Mouse (Mus musculus): Measurements from ENCODE around the gene Dclre1a.
"Not testable (repeated sequence)": the region's sequence is repeated elsewhere in the genome, so short reads cannot be mapped to it uniquely, and the experiment has no call there.

Dclre1a gene

DNA sequence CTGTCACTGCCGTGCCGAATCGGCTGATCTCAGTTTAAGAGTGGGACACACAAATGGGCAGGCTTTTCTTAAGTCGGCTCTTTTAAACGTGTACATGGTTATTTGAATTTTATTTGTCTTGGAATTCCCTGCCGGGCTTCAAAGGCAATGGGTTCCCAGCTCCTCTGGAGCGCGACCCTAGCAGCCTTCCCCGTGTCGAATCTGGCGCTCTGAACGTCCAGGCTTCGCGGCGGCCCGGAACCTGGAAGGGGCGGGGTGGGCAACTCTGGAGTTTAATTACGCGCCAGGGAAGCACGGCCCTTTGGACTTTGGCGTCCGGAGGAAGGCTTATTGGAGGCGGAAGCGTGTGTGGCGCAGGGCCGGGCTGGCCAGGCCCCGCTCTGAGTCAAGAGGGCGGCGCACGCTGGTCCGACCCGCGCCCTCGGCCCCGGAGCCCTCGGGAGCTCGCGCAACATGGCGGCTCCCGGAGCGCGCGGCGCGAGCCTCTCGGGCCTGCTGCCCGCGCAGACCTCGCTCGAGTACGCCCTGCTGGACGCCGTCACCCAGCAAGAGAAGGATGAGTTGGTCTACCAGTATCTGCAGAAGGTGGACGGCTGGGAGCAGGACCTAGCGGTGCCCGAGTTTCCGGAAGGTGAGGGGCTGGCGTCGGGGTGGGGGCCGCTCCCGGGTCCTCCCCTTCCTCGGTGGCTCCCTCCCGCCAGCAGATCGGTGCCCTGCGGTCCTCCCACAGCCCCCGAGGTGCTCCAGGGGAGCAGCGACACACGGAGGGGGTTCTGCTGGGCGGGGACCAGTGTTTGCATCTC is 409 bp upstream of the Dclre1a start, which contains the start of gene Nhlrc2:
Nhlrc2 (plus strand) TSS at position 32 of the 803 bp plus-strand sequence.
- peak; percentile 92 for DNase-seq (ENCODE audit: low spot score)

DNA sequence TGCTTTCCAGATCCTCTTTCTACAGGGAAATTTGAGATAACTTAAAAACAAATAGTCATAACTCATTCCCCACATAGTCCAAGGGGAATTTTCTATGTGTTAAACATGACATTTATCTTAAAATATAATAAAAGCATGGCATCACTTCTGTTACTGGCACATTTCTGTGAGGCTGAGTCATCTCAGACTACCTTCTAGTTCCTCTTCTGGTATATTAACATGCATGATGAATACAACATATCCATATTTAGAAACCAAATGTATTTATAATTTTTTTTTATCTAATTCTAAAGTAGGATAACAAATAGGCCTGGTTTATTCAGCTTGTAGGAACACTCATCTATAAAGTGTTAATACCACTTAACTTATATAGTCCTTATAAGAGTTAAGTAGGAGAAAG is 2.0 kb downstream of the Dclre1a start:
- no peak for DNase-seq (ENCODE audit: low spot score)

DNA sequence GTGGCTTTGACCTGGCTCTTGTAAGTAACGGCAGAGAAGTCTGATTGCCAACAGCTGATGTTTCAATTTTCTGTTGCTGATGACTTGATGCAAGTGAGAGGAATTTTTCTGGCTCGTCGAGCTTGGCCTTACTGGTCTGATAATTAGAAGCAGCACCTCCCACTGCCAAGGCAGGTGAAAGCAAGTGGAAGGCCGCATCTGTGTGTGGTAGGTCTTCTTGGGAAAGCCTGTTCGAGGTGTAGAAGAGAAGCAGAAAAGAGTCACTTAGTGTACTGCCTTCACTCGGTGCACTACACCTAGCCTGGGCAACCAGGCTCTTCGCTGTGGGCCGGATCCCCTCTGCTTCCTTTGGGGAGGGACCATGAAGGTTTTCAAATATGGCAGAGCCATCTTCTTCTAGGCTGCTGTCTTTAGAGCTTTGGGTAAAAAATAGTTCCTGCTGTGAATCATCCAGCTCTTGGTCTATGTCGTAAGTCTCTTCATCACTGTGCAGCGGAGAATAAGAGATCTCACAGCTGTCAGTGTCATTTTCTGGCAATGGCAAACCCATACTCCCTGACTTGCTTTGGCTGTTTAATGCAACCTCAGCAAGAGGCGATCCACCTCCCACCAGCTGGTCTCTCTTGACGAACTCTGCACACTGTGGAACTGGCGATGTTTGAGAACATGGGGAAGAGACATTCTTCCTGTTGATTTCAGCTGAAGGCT is 3.2 kb downstream of the Dclre1a start:
- no peak for DNase-seq (ENCODE audit: low spot score)

DNA sequence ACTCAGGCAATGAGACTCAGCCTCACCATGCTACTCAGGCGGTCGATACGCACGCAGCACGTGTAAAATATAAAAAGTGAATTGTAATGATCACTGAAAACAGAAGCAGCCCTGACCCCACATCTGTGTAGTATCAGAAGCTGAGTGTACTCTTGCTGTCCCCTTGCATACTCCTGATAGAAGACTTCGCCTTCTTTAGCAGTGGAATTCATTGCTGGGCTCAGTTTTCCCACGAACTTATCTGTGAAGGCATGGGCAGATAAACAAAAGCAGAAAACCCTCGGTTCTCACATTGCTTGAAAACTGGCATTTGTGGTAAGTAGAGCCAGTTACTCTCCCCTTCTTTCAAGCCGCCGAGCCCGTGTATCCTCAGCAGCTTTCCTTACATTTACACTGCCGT is 4.7 kb downstream of the Dclre1a start:
- no peak for DNase-seq (ENCODE audit: low spot score)

DNA sequence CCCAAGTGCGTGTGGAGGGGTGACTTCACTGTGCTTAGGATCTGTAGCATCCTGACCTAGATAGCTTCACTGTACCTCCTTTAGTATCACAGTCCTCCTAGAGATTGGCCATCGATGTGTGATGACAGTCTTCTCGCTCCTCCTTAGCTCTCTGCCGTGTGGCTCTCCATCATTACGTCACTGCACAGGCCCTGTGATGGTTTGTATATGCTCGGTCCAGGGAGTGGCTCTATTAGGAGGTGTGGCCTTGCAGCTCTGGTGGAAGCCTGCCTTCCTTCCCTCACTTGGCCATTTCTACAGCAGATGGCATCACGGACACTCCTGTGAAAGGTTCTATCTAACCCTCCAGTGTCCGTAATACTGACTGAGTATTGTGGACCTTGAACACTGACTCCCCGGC is 12.3 kb downstream of the Dclre1a start:
- no peak for DNase-seq (ENCODE audit: low spot score)

DNA sequence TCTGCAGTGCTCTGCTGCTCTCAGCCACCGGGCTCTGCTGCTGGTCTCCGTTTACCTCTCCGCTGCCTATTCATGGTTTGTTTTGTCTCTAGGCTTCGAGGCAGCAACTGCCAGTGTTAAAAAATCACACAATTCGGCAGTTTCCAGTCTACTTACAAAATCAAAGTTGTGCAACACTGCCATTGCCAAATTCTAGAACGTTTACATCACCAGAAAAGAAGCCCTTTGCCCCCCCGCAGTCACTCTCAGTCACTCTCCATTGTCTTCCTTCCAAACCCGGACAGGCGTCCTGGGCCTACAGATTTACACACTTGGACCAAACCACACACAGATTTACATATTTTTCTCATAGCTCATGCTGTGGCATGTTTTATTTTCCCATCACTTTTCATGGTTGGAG is 13.0 kb downstream of the Dclre1a start:
- DNase-seq (ENCODE audit: low spot score), result no peak

DNA sequence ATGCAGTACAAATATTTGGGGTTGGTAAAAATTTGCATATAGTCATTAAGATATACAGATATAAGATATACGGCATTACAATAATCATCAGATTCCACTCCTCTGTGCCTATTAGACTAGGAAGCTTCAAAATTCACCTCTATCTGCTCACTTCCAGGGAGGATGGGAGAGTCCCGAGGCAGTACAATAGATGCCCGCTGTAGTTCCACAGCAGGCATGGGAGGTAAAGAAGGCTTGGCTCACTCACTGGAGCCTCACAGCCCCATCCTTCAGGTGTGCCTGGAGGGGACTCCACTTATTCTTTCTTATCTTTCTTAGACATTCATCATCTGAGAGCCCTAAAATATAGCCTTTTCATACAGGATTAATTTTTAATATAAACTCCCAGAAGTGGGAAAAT is 13.7 kb downstream of the Dclre1a start:
- DNase-seq (ENCODE audit: low spot score), result no peak

DNA sequence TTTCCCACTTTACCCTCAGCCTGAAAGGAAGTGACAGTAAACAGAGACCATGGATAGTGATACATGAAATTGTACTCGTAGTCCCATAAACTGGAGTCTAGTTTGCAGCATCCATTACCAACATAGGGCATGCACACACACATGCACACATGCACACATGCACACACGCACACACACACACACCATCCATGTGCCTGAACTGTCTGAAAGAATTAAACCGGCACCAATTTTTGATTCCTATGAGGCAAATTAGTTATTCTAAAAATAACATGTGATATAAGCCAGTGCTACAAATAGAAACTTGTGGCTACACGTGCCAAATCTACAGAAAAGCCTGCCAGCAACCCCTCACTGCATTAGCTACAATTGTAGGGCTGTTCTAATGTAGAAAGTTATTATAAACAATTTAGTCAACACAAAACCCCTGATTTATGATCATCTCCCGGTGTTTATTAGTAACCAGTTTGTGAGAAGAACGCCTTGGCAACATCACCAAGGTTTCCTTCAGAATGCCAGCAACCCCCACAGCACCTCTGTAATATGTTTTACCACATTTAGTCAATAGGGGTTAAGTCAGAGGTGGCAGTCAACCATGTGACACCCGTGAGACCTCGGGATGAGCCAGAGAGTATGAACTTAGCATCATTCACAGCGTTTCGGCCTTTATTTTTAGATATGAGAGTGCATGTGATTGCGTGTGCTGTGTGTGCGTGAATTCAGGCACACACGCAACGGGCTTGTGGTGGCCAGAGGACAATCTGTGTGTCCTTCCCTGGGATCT is 14.5 kb downstream of the Dclre1a start:
- no peak for DNase-seq (ENCODE audit: low spot score)

DNA sequence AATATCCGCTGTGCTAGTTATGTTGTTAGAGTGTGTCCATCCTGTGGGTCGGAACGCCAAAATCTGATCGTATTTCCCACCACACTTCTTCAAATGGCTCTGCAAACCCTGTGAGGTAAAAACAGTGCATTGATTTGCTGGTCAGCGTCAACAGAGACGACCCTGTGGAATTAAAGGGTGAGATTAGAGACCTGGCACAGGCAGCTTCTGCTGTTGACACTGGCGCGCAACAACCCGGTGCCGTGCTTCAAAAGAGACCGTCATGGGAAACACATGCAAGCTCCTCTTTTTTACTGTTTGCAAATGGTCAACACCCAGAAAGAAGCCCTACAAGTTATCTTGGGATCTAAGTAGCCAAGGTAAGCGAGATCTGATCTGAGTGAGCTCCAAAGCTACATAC is 16.8 kb downstream of the Dclre1a start:
- no peak for DNase-seq (ENCODE audit: low spot score)

DNA sequence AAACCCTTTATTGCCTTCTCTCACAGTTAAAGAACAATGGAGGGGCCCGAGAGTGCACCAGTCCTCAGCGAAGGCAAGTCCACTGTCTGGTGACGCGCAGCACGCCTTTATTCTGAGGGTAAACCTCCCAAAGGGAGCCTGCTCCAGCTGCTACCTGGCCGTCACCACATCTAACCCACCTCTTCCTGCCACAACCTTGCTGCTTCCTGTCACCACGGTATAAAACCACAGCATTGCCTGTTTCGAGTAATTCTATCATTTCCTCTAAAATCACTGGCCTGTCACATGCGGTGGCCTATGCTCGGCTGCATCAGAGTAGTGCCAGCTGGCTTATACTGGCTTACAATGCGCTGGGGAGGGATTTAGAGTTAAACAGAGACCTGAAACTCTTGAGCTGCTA is 17.5 kb downstream of the Dclre1a start:
- DNase-seq (ENCODE audit: low spot score), result not testable (repeated sequence)

DNA sequence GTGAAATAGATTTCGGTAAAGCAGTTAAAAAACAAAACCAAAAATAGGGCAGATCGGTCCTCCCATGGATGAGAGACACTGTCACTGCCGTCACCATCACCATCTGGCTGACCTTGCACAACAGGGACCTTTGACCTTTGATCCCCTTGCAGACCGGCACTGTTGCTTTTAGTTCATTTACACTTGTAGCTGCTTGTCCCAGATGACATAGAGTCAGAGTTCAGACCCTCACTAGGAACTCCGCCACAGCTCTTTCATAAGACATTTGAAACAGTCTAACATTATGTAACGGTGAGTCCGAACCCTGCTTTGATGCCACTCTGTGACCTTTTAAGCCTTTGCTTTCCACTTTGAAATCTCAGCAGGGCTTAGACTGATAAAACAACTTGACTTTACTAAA is 28.6 kb downstream of the Dclre1a start:
- DNase-seq (ENCODE audit: low spot score), result not testable (repeated sequence)

DNA sequence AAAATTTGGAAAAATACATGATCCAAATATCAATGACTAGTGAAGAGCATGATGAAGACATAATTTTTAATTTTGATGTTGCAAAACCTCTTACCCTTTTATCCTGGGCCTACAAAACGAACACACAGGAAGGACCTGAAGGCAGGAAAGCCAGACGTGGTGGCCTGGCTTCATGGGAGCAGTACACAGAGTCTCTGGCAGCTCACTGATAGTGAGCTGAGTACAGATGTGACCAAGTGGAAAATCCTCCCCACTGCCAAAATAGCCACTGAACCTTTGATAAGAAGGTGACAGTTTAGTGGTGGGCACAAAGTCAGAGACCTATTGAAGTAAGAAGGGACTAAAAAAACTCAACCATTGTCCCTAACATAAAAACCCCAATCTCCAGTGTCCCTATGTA is 34.5 kb downstream of the Dclre1a start:
- not testable (repeated sequence) for DNase-seq (ENCODE audit: low spot score)

DNA sequence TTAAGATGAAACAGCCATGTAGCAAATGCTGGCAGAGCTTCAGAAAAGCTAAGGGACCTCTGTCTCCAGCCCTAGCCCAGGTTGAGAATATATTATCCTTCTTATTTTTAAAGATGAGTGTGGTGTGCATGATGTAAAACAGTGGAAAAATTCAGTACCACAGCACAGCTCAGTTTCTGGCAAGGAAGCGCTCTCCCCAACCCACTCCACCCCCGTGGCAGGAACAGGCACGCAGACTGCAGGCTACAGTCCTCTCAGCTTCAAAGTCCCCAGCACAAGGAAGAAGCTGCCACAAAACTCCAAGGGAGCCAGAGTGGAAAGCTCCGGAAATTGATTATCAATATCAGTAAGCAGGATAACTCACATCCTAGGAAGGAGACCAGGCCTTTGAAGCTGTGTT is 36.8 kb downstream of the Dclre1a start:
- not testable (repeated sequence) for DNase-seq (ENCODE audit: low spot score)

DNA sequence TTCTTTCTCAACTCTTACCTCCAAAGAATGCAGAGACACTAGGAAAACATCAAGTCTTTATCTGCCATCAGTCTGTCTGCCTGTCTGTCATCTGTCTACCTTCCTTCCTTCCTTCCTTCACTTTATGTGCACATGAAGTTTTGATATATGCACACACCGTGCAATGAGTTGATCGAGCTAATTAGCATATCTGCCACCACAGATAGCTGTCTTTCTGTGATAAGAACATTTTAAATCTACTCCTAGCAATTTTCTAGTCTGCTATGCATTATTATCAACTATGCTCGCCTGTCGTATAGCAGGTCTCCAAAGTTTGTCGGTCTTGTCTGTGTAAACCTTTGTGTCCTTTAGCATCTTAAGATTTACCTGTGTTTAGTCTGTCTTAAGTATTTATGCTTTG is 44.5 kb downstream of the Dclre1a start:
- not testable (repeated sequence) for DNase-seq (ENCODE audit: low spot score)

DNA sequence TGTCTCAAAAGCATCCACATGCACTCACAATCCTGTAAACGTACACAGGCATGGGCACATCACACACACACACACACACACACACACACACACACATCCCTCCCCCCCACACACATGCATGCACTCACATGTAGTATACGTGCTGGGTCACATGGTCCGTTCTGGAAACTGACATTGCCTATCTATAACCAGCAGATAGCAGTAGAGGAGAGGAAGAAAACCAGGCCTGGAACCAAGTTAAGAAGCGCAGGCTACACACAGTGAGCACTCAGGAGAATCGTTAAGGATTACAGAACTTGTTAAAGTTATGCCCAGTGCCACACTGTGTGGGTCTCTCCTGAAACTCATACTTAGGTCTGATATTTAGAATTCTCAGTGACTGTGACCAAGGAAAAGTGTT is 45.0 kb downstream of the Dclre1a start:
- DNase-seq (ENCODE audit: low spot score), result not testable (repeated sequence)

DNA sequence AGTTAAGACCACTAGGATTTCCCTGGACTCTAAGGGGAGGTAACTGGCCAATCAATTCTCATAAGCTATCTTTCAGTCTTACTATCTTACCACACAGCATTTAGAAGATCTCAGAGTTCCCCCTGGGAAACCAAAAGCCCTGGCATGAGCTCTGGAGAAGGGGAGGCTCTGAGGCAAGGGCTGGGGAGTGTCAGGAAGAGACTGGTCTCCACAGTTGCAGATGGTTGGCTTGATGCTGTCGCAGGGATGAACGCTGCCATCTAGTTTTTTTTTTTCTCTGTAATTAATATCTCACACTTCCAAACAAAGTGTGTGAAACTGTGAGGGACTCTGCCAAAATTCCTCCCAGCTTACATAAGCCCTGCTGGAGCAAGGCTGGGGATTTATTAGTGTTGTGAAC is 53.9 kb downstream of the Dclre1a start:
- DNase-seq (ENCODE audit: low spot score), result not testable (repeated sequence)

DNA sequence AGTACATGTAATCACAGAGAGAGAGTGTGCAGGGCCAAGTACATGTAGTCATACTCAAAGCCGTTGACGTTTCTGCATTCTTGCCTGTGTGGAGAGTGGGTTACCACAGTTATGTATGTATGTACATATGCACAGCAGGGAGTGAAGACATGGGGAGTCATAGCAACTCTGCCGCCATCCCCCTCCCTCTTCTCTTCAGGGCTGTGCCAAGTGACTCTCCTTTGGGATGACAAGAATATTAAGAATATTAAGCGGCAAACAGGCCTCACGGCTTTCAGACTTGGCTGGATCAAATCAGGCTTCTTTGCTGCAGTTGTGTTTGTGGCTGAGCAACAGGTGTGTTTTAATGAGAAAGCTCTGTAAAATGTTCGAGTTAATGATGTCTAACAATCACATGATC is 58.4 kb downstream of the Dclre1a start:
- DNase-seq (ENCODE audit: low spot score), result no peak

DNA sequence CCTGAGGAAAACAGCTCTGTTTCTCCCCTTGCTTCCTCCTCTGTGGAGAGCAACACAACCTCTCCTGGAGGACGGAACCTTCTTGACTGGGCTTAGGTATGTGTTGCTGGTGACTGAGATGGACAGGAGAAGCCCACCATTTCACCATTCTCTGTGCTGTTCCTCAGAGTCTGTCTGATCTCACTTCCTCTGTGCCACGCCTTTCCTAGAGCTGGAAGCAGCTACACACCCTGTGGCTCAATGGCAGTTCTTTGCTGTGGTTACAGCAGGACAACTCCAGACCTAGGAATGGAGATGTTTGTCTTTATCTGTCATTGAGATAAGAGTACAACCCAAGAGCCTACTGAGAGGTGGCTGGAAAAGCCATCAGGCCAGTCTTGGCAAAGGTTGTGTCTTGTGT is 60.7 kb downstream of the Dclre1a start:
- DNase-seq (ENCODE audit: low spot score), result no peak

DNA sequence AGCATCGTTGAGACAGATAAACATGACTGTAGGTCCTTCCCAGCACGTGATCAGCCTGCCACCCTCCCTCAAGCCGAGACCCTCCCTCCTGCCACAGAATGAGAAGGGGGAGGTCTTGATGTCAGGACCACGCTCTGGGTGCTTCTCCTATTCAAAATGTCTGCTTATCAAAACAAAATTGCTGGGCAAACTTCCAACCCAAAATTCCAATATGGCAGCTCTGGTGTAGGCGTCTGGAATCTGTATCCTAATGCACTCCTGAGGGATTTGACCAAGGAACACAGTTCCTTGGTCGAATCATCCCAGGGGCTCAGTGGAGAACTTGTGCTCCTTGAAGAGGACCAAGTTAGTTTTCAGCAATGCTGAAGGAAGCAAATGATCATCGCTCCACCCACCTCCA is 61.1 kb downstream of the Dclre1a start:
- no peak for DNase-seq (ENCODE audit: low spot score)

DNA sequence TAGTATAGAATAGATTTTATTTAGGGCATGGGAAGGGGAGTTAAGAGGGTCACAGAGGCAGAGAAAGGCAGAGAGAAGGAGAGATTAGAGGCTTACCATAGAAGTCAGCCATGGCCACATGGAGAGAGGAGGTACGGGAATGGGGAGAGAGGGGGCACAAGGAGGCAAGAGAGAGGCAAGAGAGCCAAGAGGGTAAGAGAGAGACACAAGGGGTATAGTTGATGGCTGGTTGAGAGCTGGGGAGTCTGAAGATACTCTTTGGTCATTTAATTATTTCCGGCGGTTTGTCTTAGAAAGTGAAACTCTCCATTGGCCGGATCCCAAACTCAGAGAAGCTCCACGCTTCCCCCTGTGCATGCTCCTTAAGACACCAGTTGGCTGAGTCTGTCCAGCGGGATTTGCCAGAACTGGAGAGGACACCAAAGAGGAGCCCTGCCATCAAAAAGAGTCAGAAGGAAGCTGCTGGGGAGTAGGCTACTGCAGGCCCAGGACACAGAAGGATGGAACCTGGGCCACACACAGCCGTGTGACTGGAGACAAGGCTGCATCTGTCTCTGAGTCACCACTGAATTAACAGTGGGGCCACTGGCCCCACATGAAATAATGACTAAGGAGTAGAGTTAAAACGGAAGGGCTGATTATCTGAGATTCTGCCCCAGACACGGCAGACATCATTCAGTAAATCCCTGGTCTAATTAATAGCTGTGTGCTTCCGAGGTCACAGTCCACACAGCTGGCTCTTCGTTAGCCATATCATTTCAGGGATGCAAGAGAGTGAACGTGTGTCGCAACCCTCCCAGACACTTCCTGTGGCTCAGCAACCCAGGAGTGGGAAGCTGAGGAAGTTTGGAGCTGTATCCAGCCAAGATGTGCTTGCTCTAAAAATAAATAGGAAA is 62.4 kb downstream of the Dclre1a start:
- no peak for DNase-seq (ENCODE audit: low spot score)

DNA sequence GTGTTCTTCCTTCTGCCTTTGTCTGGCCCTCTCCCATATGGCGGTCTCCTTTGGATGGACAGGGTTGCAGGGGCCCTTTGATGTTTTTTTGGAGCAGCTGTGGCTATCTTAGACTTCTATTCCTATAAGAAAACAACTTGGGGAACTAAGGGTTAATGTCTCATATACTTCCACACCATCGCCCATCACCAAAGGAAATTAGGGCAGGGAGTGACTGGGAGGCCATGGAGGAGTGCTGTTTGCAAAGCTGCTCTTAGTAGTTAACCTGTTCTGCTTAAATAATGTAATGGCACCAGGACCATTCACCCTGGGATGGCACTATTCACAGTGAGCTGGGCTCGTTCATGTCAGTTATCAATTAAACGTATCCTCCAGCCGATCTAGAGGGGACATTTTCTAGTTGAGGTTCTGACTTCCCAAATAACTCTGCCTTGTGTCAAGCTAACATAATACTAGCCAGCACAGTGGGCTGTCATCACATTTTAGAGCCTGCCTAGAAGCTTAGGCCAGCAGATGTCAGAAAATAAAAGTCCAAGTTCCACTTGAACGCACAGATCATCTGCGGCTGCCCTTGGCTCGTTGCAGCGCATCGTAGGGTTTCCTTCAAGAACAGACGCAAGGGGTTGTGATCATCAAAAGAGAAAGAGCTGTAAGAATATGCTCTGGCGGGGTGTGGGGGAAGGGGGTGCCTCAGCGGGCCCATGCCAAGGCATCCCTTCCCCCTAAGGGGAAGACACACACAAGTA is 63.2 kb downstream of the Dclre1a start:
- DNase-seq (ENCODE audit: low spot score), result peak; percentile 31

Measured in embryo, embryonic 10 days (tissue).